Mouse (Mus musculus) kidney, postnatal 0 days (tissue): Measurements from ENCODE around the gene Chuk. TPM values are rescaled to one million over a fixed set of nuclear protein-coding genes. Genes with fewer than 3 reads are reported as not detected.

Experiments
- ATAC-seq: fragments of 200-750 bp; cut with Nextera tagmentation; replicated peaks from 2 replicates; pipeline ENCODE4 v1.8.0; 2017; ENCODE audit warnings: low read depth, moderate number of reproducible peaks, moderate TSS enrichment, moderate library complexity; ENCODE audit not compliant: low FRiP score
- DNase-seq: peaks from one replicate; pipeline ENCODE4 v3.0.0-alpha.2; 2016; ENCODE audit warnings: low spot score
- H3K27ac ChIP-seq: fragments of 300-500 bp; sonication (generic); 2 replicates; pipeline ENCODE4 v1.5.1; 2014; ENCODE audit warnings: mild to moderate bottlenecking
- H3K27me3 ChIP-seq: fragments of 300-500 bp; sonication (generic); 2 replicates; pipeline ENCODE4 v1.6.1; 2014; ENCODE audit warnings: low read length, mixed read lengths; ENCODE audit not compliant: insufficient read depth
- H3K36me3 ChIP-seq: fragments of 300-500 bp; sonication (generic); 2 replicates; pipeline ENCODE4 v1.6.1; 2014; ENCODE audit warnings: low read length, mixed read lengths; ENCODE audit not compliant: insufficient read depth
- H3K4me1 ChIP-seq: fragments of 300-500 bp; sonication (generic); replicated peaks from 2 replicates; pipeline ENCODE4 v1.6.1; 2014; ENCODE audit warnings: antibody characterized with exemption, low read length, mixed read lengths; ENCODE audit not compliant: insufficient read depth
- H3K4me2 ChIP-seq: fragments of 300-500 bp; sonication (generic); 2 replicates; pipeline ENCODE4 v1.6.1; 2014; ENCODE audit warnings: mild to moderate bottlenecking, low read length, moderate library complexity, mixed read lengths
- H3K4me3 ChIP-seq: fragments of 300-500 bp; sonication (generic); replicated peaks from 2 replicates; pipeline ENCODE4 v1.5.1; 2014; ENCODE audit warnings: low read depth, low read length
- H3K9ac ChIP-seq: fragments of 300-500 bp; sonication (generic); 2 replicates; pipeline ENCODE4 v1.6.1; 2014; ENCODE audit warnings: low read depth, low read length
- H3K9me3 ChIP-seq: fragments of 300-500 bp; sonication (generic); replicated peaks from 2 replicates; pipeline ENCODE4 v1.6.1; 2016; ENCODE audit warnings: low read length, inconsistent platforms, mixed read lengths
- CTCF ChIP-seq: IDR thresholded peaks from 2 replicates; pipeline ENCODE4 v1.5.1; 2016; ENCODE audit warnings: antibody characterized with exemption, low read depth, mild to moderate bottlenecking, moderate library complexity
- WGBS: fragments of 180-500 bp; shearing (Covaris S2); extraction: QIAGEN DNeasy Blood & Tissue Kit; methylation state at CpG from one replicate; pipeline ENCODE4 v1.1.7; 2014; 5-methylcytosine and 5-hydroxymethylcytosine counted together
- polyA plus RNA-seq: library from polyadenylated mRNA; unstranded; fragments of >200 nt; fragmentation: Nextera tagmentation; extraction: Ambion mirVana; gene quantifications from 2 replicates; pipeline ENCODE4 v1.2.1, GENCODE M21; 2015

Gene Chuk
- polyA plus RNA-seq, 1 experiment from 2014 or later = 43.3 TPM

DNA sequence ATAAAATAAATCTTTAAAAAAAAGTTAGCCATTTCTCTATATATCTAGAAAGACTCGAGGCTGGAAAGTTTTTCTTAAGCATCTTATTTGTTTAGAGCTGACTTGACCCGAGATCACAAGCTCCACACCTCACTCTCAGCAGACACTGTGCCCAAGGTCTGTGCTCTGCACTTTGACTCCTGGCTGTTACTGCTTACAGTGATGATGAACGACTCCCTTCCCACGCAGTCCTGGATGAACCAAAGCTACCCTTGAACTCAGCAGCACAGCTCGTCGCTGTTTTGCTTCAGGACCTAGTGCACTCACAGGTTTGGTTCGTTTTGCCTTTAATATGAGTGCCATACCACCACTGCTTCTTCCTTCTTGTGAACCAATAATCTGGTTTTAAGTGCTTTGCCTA lies 43.5 kb downstream of the Chuk start:
- Histone ChIP-seq H3K9ac (no peak overlapping the region), H3K4me1 (no peaks in the 10 kb centered on the region; the same call in 1 of the 2 replicates), H3K27ac (no peak overlapping the region), H3K9me3 (no peaks in the 10 kb centered on the region), H3K36me3 (peaks cover 18% of the 10 kb centered on the region), H3K27me3 (no peaks in the 10 kb centered on the region), H3K4me3 (no peak overlapping the region), H3K4me2 (no peak overlapping the region)
- no peak; the same call in 1 of the 2 replicates for ATAC-seq
- WGBS = 71% methylated on average over 7 of the region's 7 CpGs
- DNase-seq = peak; percentile 9
- TF ChIP-seq CTCF = no peak

DNA sequence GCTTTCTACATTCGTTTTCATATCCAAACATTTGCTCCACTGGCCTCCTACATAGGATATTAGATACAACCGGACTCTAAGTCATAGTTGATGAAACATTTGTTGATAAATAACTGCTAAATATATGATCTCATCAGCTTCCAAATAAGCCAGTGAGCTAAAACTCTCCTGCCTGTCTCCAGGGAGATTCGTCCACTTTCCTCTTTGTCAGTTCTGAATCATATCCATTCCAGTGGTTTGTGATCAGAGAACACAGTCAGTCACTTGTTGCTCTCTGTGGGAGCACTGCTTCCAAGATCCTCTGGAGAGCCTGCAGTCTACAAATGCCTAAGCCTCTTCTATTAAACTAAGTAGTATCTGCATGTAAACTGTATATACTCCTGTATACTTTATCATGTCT lies 47.1 kb downstream of the Chuk start:
- WGBS = 86% methylated on average over 3 of the region's 3 CpGs
- no peak for DNase-seq
- no peak overlapping the region for H3K9ac ChIP-seq
- H3K4me3 ChIP-seq = no peak overlapping the region
- H3K36me3 ChIP-seq = peaks cover 18% of the 10 kb centered on the region
- H3K4me1 ChIP-seq = no peaks in the 10 kb centered on the region
- no peaks in the 10 kb centered on the region for H3K9me3 ChIP-seq
- no peaks in the 10 kb centered on the region for H3K27me3 ChIP-seq
- no peak for TF ChIP-seq CTCF
- H3K4me2 ChIP-seq = no peak overlapping the region
- ATAC-seq = no peak
- H3K27ac ChIP-seq = no peak overlapping the region

DNA sequence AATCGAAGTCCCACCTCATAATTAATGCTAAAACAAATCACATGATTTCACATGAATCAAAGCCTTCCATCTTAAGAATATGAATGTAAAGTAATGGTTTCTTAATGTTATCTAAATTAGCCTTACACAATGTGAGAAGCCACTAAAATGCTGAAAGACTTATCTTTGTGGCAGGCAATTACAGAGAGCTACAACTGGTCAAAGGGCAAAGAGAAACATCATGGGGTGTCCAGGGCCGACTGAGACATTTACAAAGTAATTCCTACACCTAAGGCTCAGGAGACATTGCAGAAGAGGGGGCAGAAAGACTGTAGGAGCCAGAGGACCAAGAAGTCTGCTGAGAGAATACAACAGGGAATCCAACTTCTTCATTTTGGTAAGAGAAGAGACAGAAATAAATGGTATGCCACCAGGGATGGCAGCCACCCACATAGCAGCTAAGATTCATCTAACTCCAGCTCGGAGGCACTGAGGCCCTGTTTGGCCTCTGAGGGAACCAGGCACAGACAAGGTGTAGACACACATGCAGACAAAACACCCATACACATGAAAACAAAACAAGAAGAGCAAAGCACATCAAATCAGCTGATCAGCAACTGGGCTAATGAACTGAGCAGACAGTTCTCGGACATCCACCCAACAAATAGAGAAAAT lies 52.0 kb downstream of the Chuk start:
- no peaks in the 10 kb centered on the region for H3K4me1 ChIP-seq
- no peaks in the 10 kb centered on the region for H3K9me3 ChIP-seq
- TF ChIP-seq CTCF = no peak
- H3K36me3 ChIP-seq = peaks cover 13% of the 10 kb centered on the region
- no peak for DNase-seq
- H3K4me3 ChIP-seq = no peak overlapping the region
- ATAC-seq = no peak
- no peak overlapping the region for H3K27ac ChIP-seq
- no peak overlapping the region for H3K9ac ChIP-seq
- H3K4me2 ChIP-seq = no peak overlapping the region
- no peaks in the 10 kb centered on the region for H3K27me3 ChIP-seq
- WGBS = 77% methylated on average over 4 of the region's 4 CpGs

DNA sequence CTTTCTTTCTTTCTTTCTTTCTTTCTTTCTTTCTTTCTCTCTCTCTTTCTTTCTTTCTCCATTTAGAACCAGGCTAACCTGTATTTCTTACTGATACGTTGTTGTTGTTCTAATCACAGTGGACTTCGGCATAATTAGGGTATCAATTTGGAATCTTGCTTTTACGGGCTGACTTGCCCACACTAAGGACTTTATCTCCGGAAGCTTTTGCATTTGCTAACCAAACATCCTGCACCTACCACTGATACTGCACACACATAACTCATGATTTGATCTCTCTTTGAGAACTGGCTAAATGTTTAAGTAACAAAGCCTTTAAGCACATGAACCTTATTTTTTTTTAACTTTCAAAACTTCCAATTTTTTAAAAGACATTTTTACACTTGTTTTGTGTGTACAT lies 56.9 kb downstream of the Chuk start:
- Histone ChIP-seq H3K4me3 (no peak overlapping the region), H3K4me2 (no peak overlapping the region), H3K9ac (no peak overlapping the region), H3K27me3 (no peaks in the 10 kb centered on the region), H3K36me3 (peaks cover 14% of the 10 kb centered on the region; the same call in 1 of the 2 replicates), H3K27ac (no peak overlapping the region), H3K9me3 (no peaks in the 10 kb centered on the region), H3K4me1 (no peaks in the 10 kb centered on the region)
- no peak for TF ChIP-seq CTCF
- no peak for ATAC-seq
- DNase-seq = no peak
- 80% methylated on average over 4 of the region's 4 CpGs for WGBS

DNA sequence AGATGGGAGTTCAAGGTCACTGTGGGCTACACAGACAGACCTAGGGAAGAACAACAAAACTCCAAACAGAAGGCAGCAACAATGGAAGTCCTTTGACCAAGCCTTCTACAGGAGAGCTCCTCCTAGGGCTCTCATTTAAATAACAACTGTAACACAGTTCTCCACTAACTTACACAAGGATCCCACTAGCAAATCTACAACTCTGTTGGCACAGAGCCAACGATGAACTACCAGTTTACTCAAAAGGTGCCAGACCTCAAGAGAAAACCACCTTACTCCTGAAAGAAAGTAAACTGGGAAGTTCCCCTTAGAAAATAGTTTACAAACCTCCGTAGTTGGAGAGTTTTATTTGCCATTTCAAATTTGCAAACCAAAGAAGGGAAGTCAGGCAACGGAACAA lies 58.0 kb downstream of the Chuk start:
- TF ChIP-seq CTCF = no peak
- Histone ChIP-seq H3K27me3 (no peaks in the 10 kb centered on the region), H3K9me3 (no peaks in the 10 kb centered on the region), H3K4me1 (no peaks in the 10 kb centered on the region), H3K27ac (no peak overlapping the region), H3K4me3 (no peak overlapping the region), H3K9ac (no peak overlapping the region), H3K36me3 (peaks cover 17% of the 10 kb centered on the region; the same call in 1 of the 2 replicates), H3K4me2 (no peak overlapping the region)
- ATAC-seq (no peak), DNase-seq (no peak)
- WGBS = 58% methylated on average over 3 of the region's 3 CpGs

DNA sequence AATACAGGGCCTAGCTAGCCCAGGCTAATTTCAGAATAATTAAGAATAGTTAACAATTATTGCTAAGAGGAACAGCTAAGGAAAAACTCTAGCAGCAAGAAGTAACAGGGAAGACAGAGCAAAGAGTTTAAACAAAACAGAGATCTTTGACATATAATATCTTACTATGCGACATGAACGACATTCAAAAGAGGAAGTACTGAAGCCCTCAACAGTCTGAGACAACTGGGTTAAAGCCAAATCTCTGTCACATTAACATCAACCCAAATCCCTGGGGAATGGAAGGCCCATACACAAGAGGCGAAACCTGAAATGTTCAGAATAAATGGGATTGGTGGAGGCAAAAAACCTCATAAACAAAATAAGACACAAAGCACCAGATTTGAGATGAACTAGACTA lies 61.4 kb downstream of the Chuk start:
- H3K27me3 ChIP-seq = no peaks in the 10 kb centered on the region
- H3K4me1 ChIP-seq = no peaks in the 10 kb centered on the region
- H3K9me3 ChIP-seq = no peaks in the 10 kb centered on the region
- DNase-seq = no peak
- no peak for ATAC-seq
- no peak for TF ChIP-seq CTCF
- WGBS = 76% methylated on average over 3 of the region's 3 CpGs
- H3K9ac ChIP-seq = no peak overlapping the region
- H3K27ac ChIP-seq = no peak overlapping the region
- H3K36me3 ChIP-seq = peaks cover 15% of the 10 kb centered on the region; the same call in 1 of the 2 replicates
- no peak overlapping the region for H3K4me2 ChIP-seq
- H3K4me3 ChIP-seq = no peak overlapping the region

DNA sequence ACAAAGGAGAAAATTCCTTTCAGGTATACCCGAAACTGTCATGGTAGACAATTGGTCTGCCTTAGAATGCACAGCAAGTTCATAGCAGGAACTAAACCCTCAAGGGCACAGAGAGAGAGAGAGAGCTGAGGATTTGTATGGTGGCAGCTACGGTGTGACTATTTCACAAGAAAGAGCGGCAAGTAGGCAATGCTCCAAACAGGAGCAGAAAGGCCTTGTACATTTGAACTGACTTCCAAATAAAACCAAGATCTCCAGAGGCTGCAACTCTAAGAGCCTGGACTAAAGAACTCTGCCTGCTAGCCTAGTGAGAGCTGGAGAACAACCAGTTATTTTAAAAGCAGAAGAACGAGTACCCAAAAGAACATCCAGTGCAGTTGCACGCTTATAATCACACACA lies 65.2 kb downstream of the Chuk start:
- DNase-seq (no peak), ATAC-seq (no peak)
- H3K4me1 ChIP-seq = no peaks in the 10 kb centered on the region
- H3K9ac ChIP-seq = no peak overlapping the region
- WGBS = 89% methylated on average over 5 of the region's 5 CpGs
- no peak for TF ChIP-seq CTCF
- no peak overlapping the region for H3K4me2 ChIP-seq
- no peaks in the 10 kb centered on the region for H3K27me3 ChIP-seq
- no peaks in the 10 kb centered on the region for H3K9me3 ChIP-seq
- H3K36me3 ChIP-seq = peaks cover 21% of the 10 kb centered on the region; the same call in 1 of the 2 replicates
- H3K27ac ChIP-seq = no peak overlapping the region
- H3K4me3 ChIP-seq = no peak overlapping the region
